Mouse (Mus musculus): Measurements from ENCODE around the gene Pde11a.

DNA sequence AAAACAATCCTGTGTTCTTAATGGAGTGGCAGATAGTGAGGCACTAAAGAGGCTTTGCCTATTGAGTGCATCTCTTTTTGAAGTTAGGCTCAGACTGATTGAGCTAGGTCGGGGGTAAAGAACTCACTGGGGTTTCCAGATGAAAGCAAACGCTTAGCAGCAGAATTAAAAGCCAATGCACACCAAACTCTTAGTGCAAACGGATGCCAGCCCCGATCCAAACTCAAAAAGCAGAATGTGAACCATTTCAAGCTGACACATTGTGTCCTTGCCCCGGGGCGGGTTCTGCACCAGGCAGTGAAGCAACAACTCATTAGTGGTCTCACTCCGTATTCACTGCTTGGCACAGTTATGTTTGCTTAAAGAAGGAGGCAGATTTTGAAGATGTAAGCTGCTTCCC lies 321.7 kb downstream of the Pde11a start:
- TF ChIP-seq POLR2A (IDR thresholded peaks at IDR 0.05; ENCODE audit: extremely low read depth, insufficient read depth, low read length) (no peak), CTCF (IDR thresholded peaks at IDR 0.05; ENCODE audit: low read depth, low read length) (no peak)
